Mouse (Mus musculus) forebrain, postnatal 0 days (tissue): ENCODE results near the gene Enah. TPM values are rescaled to one million over a fixed set of nuclear protein-coding genes. Genes with fewer than 3 reads are reported as not detected.
A peak's percentile ranks its signal among the peaks of the same experiment; 100 is the strongest.

ENCODE experiments used
- ATAC-seq: fragments of 200-750 bp; cut with Nextera tagmentation; 2 replicates; pipeline ENCODE4 v1.8.0; 2017; ENCODE audit warnings: mild to moderate bottlenecking, moderate library complexity
- DNase-seq: peaks from one replicate; pipeline ENCODE4 v3.0.0-alpha.2; 2015
- H3K27ac ChIP-seq: fragments of 300-500 bp; sonication (generic); 2 replicates; pipeline ENCODE4 v1.5.1; 2014; ENCODE audit warnings: low read depth, mild to moderate bottlenecking, antibody characterized with exemption, low read length, moderate library complexity, mixed read lengths
- H3K27me3 ChIP-seq: fragments of 300-500 bp; sonication (generic); 2 replicates; pipeline ENCODE4 v1.6.1; 2014; ENCODE audit warnings: mild to moderate bottlenecking, low read length, mixed read lengths; ENCODE audit not compliant: insufficient read depth
- H3K36me3 ChIP-seq: fragments of 300-500 bp; sonication (generic); 2 replicates; pipeline ENCODE4 v1.6.1; 2014; ENCODE audit warnings: mild to moderate bottlenecking, moderate library complexity; ENCODE audit not compliant: insufficient read depth
- H3K4me1 ChIP-seq: fragments of 300-500 bp; sonication (generic); 2 replicates; pipeline ENCODE4 v1.6.1; 2014; ENCODE audit warnings: antibody characterized with exemption; ENCODE audit not compliant: insufficient read depth
- H3K4me2 ChIP-seq: fragments of 300-500 bp; sonication (generic); 2 replicates; pipeline ENCODE4 v1.6.1; 2014; ENCODE audit warnings: low read depth, mild to moderate bottlenecking, moderate library complexity
- H3K4me3 ChIP-seq: fragments of 300-500 bp; sonication (generic); 2 replicates; pipeline ENCODE4 v1.5.1; 2014; ENCODE audit warnings: low read depth, low read length, mixed read lengths
- H3K9ac ChIP-seq: fragments of 300-500 bp; sonication (generic); 2 replicates; pipeline ENCODE4 v1.6.1; 2014; ENCODE audit warnings: mild to moderate bottlenecking
- H3K9me3 ChIP-seq: fragments of 300-500 bp; sonication (generic); 2 replicates; pipeline ENCODE4 v1.6.1; 2016; ENCODE audit warnings: low read length
- CTCF ChIP-seq: sonication (generic); IDR thresholded peaks from 2 replicates; pipeline ENCODE4 v1.5.1; 2016; ENCODE audit warnings: antibody characterized with exemption, control low read depth, low read depth
- WGBS: fragments of 180-500 bp; shearing (Covaris S2); extraction: QIAGEN DNeasy Blood & Tissue Kit; methylation state at CpG from one replicate; pipeline ENCODE4 v1.1.7; 2014; 5-methylcytosine and 5-hydroxymethylcytosine counted together
- polyA plus RNA-seq: library from polyadenylated mRNA; unstranded; fragments of >200 nt; fragmentation: Nextera tagmentation; extraction: Ambion mirVana; gene quantifications from 2 replicates; pipeline ENCODE4 v1.2.1, GENCODE M21; 2015
- total RNA-seq: library from RNA; depleted of rRNA; stranded (reverse); fragments of >200 nt; gene quantifications from 2 replicates; pipeline ENCODE4 v1.2.3, GENCODE M21; 2014

Gene Enah
- total and polyA plus RNA-seq, 2 experiments from 2014 or later, result 16.0 to 88.0 TPM

DNA sequence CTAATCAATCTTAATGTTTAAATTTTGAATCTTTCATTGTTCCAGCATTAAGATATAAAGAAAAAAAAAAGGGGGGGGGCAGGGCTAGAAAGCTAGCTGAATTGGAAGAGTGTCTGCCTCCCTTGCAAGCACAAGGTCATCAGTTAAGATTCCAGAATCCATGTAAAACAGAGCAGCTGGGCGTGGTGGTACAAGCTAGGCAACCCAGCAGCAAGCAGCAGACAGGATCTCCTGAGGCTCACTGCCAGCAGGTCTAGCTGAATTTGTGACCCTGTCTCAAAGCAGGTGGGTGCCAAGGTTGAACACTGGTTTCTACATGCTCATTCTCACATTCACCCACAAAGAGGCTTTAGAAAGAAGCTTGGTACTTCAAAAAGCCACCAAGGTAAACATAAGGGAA is 118.9 kb downstream of the Enah start:
- ATAC-seq, result no peak
- DNase-seq, result no peak
- 81% methylated on average over 1 of the region's 1 CpGs for WGBS
- Histone ChIP-seq H3K36me3 (peaks cover 18% of the 10 kb centered on the region), H3K4me1 (no peaks in the 10 kb centered on the region), H3K9me3 (no peaks in the 10 kb centered on the region), H3K4me2 (no peak overlapping the region), H3K27me3 (no peaks in the 10 kb centered on the region), H3K4me3 (no peak overlapping the region), H3K27ac (no peak overlapping the region), H3K9ac (no peak overlapping the region)
- no peak for TF ChIP-seq CTCF

DNA sequence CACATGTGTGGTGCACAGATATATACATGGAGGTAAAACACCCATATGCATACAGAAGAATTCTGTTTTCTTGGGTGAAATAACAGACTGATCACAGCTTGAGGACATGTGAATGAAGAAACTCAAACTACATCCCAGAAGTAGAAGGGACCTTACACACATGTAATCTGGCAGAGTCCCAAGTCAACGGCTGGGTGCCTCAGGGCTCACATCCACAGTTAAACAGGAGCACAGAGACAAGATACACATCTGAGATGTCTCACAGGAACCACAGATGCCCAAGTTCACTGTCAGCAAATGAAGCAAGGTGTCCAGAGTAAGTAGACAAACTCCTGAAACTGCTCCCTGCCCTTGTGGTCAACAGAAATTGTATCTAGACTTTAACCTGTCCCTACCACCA is 120.8 kb downstream of the Enah start:
- ATAC-seq, result no peak
- TF ChIP-seq CTCF, result no peak
- no peaks in the 10 kb centered on the region for H3K9me3 ChIP-seq

DNA sequence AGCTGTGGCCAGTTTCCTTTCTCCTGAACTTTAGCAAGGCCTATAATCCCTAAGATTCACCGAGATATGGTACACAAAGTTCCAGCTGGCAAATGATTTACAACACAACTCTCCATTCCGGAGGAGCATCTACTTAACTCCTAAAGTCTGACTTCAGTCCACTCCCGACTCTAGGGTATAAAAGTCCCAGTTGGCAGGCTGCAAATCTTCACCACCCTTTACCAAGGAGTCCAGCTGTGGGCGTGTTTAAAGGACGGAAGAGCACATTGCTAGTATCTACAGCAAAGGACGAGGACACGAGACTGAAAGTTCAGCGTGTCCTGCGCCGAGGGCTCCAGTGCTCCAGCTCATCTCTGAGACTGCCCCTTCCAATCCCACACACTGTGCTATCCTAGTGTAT is 122.8 kb downstream of the Enah start:
- WGBS, result 90% methylated on average over 10 of the region's 10 CpGs
- H3K27me3 ChIP-seq, result no peaks in the 10 kb centered on the region
- H3K9me3 ChIP-seq, result no peaks in the 10 kb centered on the region
- ATAC-seq (no peak), DNase-seq (no peak)
- no peak overlapping the region for H3K27ac ChIP-seq
- H3K36me3 ChIP-seq, result no peaks in the 10 kb centered on the region
- H3K4me3 ChIP-seq, result no peak overlapping the region
- H3K9ac ChIP-seq, result no peak overlapping the region
- no peaks in the 10 kb centered on the region for H3K4me1 ChIP-seq
- no peak for TF ChIP-seq CTCF
- no peak overlapping the region for H3K4me2 ChIP-seq

More for the DNA sequence above, 120.8 kb downstream of the Enah start:
- H3K36me3 ChIP-seq, result peaks cover 12% of the 10 kb centered on the region
- no peak for DNase-seq
- no peak overlapping the region for H3K4me3 ChIP-seq
- WGBS, result 71% methylated on average over 1 of the region's 1 CpGs
- no peaks in the 10 kb centered on the region for H3K4me1 ChIP-seq
- no peak overlapping the region for H3K4me2 ChIP-seq
- H3K27me3 ChIP-seq, result no peaks in the 10 kb centered on the region
- no peak overlapping the region for H3K9ac ChIP-seq
- H3K27ac ChIP-seq, result no peak overlapping the region

DNA sequence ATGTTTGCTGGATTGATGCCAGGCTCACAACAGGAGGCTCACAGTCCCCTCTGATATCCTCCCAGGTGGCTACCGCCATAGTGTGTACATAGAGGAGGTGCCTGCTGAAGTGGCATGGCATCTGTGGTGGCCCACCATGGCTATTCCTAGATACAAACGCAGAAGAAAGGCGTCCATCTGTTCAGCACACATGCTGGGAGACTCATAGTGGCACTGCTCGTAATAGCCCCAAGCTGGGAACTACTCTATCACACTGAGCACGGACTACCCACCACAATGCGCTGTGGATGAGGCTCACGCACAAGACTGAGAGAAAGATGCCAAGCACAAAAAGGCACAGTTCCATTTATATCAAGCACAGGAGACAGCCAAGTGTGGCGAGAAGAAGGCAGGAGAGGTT is 126.1 kb downstream of the Enah start:
- ATAC-seq (peak; percentile 89), DNase-seq (peak; percentile 69)
- H3K27me3 ChIP-seq, result no peaks in the 10 kb centered on the region
- H3K36me3 ChIP-seq, result no peaks in the 10 kb centered on the region
- TF ChIP-seq CTCF, result no peak
- no peak overlapping the region for H3K9ac ChIP-seq
- H3K4me1 ChIP-seq, result no peaks in the 10 kb centered on the region
- 0 out of 2 replicates have a peak overlapping the region, but pooled peaks have one; percentile 41 for H3K27ac ChIP-seq
- no peaks in the 10 kb centered on the region for H3K9me3 ChIP-seq
- H3K4me2 ChIP-seq, result no peak overlapping the region
- no peak overlapping the region for H3K4me3 ChIP-seq
- WGBS, result 44% methylated on average over 8 of the region's 8 CpGs

DNA sequence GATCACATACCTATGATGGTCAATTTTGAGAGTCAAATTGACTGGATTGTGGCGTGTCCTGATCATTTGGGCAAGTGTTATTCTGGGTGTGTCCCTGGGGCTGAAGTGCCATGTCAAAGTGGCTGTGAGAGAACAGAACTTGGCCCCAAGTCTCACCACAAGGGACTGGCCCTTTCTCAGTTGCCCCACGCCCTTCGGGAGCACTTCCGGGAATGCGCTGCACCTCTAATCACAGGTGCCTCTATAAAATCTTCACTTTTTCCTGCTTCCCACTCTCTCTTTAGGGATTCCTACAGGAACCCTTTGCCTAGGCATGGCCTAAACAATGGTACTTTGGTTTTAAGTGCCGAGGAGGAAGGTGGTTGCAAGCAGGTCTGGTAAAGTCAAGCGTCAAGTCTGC is 130.1 kb downstream of the Enah start:
- H3K36me3 ChIP-seq, result no peaks in the 10 kb centered on the region
- TF ChIP-seq CTCF, result no peak
- no peaks in the 10 kb centered on the region for H3K27me3 ChIP-seq
- 90% methylated on average over 7 of the region's 7 CpGs for WGBS
- no peak overlapping the region for H3K9ac ChIP-seq
- H3K4me3 ChIP-seq, result no peak overlapping the region
- DNase-seq (no peak), ATAC-seq (no peak)
- H3K27ac ChIP-seq, result no peak overlapping the region
- H3K4me1 ChIP-seq, result no peaks in the 10 kb centered on the region
- no peaks in the 10 kb centered on the region for H3K9me3 ChIP-seq
- no peak overlapping the region for H3K4me2 ChIP-seq

DNA sequence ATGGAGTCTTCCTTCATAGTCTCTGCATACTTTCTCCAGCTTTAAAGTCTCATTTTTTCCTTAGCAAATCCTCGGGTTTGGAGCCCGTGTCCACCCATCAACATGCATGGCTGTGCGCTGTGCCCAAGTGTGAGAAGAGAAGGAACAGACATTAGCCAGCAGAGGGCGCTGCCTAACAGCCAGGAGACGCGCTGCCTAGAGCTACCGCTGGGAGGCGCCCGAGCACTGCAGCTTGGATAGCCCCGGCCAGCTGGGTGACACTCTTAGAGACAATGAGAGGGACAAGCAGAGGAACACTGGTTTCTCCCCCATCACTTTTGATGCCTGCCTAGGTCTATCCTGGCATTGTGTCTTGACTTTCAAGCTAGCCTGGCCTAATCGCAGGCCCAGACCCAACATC is 131.0 kb downstream of the Enah start:
- DNase-seq, result peak; percentile 93
- no peak overlapping the region for H3K4me3 ChIP-seq
- ATAC-seq, result peak; percentile 78
- no peak overlapping the region for H3K27ac ChIP-seq
- 8% methylated on average over 11 of the region's 11 CpGs for WGBS
- no peaks in the 10 kb centered on the region for H3K4me1 ChIP-seq
- H3K36me3 ChIP-seq, result no peaks in the 10 kb centered on the region
- H3K9ac ChIP-seq, result no peak overlapping the region
- peak; percentile 100 for TF ChIP-seq CTCF
- no peak overlapping the region for H3K4me2 ChIP-seq
- H3K9me3 ChIP-seq, result no peaks in the 10 kb centered on the region
- H3K27me3 ChIP-seq, result no peaks in the 10 kb centered on the region

DNA sequence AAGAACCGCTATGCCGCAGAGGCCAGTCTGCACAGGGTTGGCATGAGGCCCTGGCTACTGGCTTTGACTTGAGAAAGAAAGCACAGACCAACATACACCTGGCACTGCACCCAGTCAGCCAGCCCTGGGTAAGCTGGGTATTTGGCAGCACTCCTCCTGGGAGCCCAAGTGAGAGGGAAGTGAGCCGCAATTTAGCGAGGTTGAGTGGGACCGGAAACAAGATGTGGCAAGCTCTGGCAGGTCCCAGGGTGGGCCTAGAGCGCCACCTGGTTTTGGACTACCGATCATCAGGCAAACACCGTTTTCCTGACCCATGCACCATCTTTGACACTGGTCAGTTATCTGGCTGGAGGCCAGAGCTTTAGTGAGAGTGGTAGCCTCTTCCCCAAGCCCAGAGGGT is 138.3 kb downstream of the Enah start:
- H3K4me3 ChIP-seq, result no peak overlapping the region
- no peak overlapping the region for H3K9ac ChIP-seq
- no peaks in the 10 kb centered on the region for H3K4me1 ChIP-seq
- DNase-seq (peak; percentile 73), ATAC-seq (peak; percentile 77)
- no peaks in the 10 kb centered on the region for H3K36me3 ChIP-seq
- H3K9me3 ChIP-seq, result no peaks in the 10 kb centered on the region
- peak; percentile 69 for TF ChIP-seq CTCF
- H3K27me3 ChIP-seq, result no peaks in the 10 kb centered on the region
- WGBS, result 19% methylated on average over 8 of the region's 8 CpGs
- H3K27ac ChIP-seq, result no peak overlapping the region; the same call in 1 of the 2 replicates
- no peak overlapping the region for H3K4me2 ChIP-seq
